Mouse (Mus musculus) heart, embryonic 14.5 days (tissue): ENCODE measurements around the gene Nap1l2. TPM values are rescaled to one million over a fixed set of nuclear protein-coding genes. Genes with fewer than 3 reads are reported as not detected.

Experiments
- ATAC-seq: fragments of 200-750 bp; cut with Nextera tagmentation; 2 replicates; pipeline ENCODE4 v1.8.0; 2017; ENCODE audit warnings: low read depth, moderate TSS enrichment; ENCODE audit not compliant: insufficient number of reproducible peaks, insufficient read depth, low FRiP score
- H3K27ac ChIP-seq, 2 experiments: fragments of 200-500 bp in 1 of 2; fragments of 300-500 bp in 1 of 2; sonication (generic) in 1 of 2; replicated peaks in 1 of 2; 2 replicates each; pipeline ENCODE4 v1.5.1; 2012 to 2014; ENCODE audit warnings: low read depth in 2 of 2, low read length in 2 of 2, control low read depth in 1 of 2, mild to moderate bottlenecking in 1 of 2, mixed read lengths in 1 of 2; ENCODE audit not compliant: control insufficient read depth in 1 of 2, insufficient read depth in 1 of 2
- H3K27me3 ChIP-seq: fragments of 300-500 bp; sonication (generic); 2 replicates; pipeline ENCODE4 v1.6.1; 2014; ENCODE audit warnings: mild to moderate bottlenecking, low read length, control low read depth; ENCODE audit not compliant: control insufficient read depth, insufficient read depth
- H3K36me3 ChIP-seq: fragments of 300-500 bp; sonication (generic); 2 replicates; pipeline ENCODE4 v1.6.1; 2014; ENCODE audit warnings: mild to moderate bottlenecking, control low read depth, low read length, mixed read lengths; ENCODE audit not compliant: control insufficient read depth, insufficient read depth
- H3K4me1 ChIP-seq, 2 experiments: fragments of 200-500 bp in 1 of 2; fragments of 300-500 bp in 1 of 2; sonication (generic) in 1 of 2; 2 replicates each; pipeline ENCODE4 v1.6.1; 2012 to 2014; ENCODE audit warnings: low read length in 2 of 2, control low read depth in 1 of 2, mixed read lengths in 1 of 2; ENCODE audit not compliant: control insufficient read depth in 2 of 2, insufficient read depth in 2 of 2
- H3K4me2 ChIP-seq: fragments of 300-500 bp; sonication (generic); 2 replicates; pipeline ENCODE4 v1.6.1; 2014; ENCODE audit warnings: mild to moderate bottlenecking, low read length
- H3K4me3 ChIP-seq, 2 experiments: fragments of 200-500 bp in 1 of 2; fragments of 300-500 bp in 1 of 2; sonication (generic) in 1 of 2; 2 replicates each; pipeline ENCODE4 v1.5.1; 2012 to 2014; ENCODE audit warnings: low read length in 2 of 2, mild to moderate bottlenecking in 2 of 2, control low read depth in 1 of 2, low read depth in 1 of 2, moderate library complexity in 1 of 2; ENCODE audit not compliant: control insufficient read depth in 1 of 2, insufficient read depth in 1 of 2
- H3K9ac ChIP-seq: fragments of 300-500 bp; sonication (generic); 2 replicates; pipeline ENCODE4 v1.6.1; 2014; ENCODE audit warnings: mild to moderate bottlenecking, low read length
- H3K9me3 ChIP-seq: fragments of 300-500 bp; sonication (generic); 2 replicates; pipeline ENCODE4 v1.6.1; 2016; ENCODE audit warnings: low read length, control low read depth; ENCODE audit not compliant: control insufficient read depth
- WGBS: fragments of 180-500 bp; shearing (Covaris S2); extraction: QIAGEN DNeasy Blood & Tissue Kit; methylation state at CpG from one replicate; pipeline ENCODE4 v1.1.7; 2014; 5-methylcytosine and 5-hydroxymethylcytosine counted together
- polyA plus RNA-seq: library from polyadenylated mRNA; unstranded; fragments of >200 nt; fragmentation: Nextera tagmentation; extraction: Ambion mirVana; gene quantifications from 2 replicates; pipeline ENCODE4 v1.2.1, GENCODE M21; 2014

Gene Nap1l2
- polyA plus RNA-seq, 1 experiment from 2014 or later: 0.96 TPM

- no peak overlapping the region for H3K27ac ChIP-seq
- no peak overlapping the region for H3K4me3 ChIP-seq
- no peak overlapping the region for H3K4me2 ChIP-seq
- no peak overlapping the region for H3K9ac ChIP-seq
- peaks cover 11% of the 10 kb centered on the region for H3K27me3 ChIP-seq
- no peaks in the 10 kb centered on the region for H3K4me1 ChIP-seq
- H3K36me3 ChIP-seq: no peaks in the 10 kb centered on the region
- H3K9me3 ChIP-seq: no peaks in the 10 kb centered on the region
- 38% methylated on average over 1 of the region's 1 CpGs for WGBS
- no peak for ATAC-seq
Measured at GRCm38 (mm10) chrX:103156134-103156533, 30.3 kb downstream of the Nap1l2 start.

- Histone ChIP-seq H3K4me2 (no peak overlapping the region), H3K27me3 (no peaks in the 10 kb centered on the region), H3K9ac (no peak overlapping the region), H3K4me1 (no peaks in the 10 kb centered on the region), H3K36me3 (no peaks in the 10 kb centered on the region), H3K4me3 (no peak overlapping the region), H3K27ac (no peak overlapping the region), H3K9me3 (no peaks in the 10 kb centered on the region)
- 74% methylated on average over 3 of the region's 3 CpGs for WGBS
- ATAC-seq: no peak
Measured at GRCm38 (mm10) chrX:103138549-103138948, 47.9 kb downstream of the Nap1l2 start.

Other genes starting within 250 kb of the Nap1l2 start
- gene Cdx4, start 134.8 kb upstream of the Nap1l2 start, polyA plus RNA-seq: not detected in 2 replicates
- 2.8 and 3.1 TPM in 2 replicates for gene Chic1, start 169.8 kb upstream of the Nap1l2 start, polyA plus RNA-seq
- not detected in 2 replicates for gene Tsx, start 227.8 kb upstream of the Nap1l2 start, polyA plus RNA-seq
- gene Gm26992, start 235.4 kb upstream of the Nap1l2 start, polyA plus RNA-seq: 0.62 TPM in 1 of 2 replicates, not detected in the other